Mouse (Mus musculus): Measurements from ENCODE around the gene Bag5.

Bag5 gene

DNA sequence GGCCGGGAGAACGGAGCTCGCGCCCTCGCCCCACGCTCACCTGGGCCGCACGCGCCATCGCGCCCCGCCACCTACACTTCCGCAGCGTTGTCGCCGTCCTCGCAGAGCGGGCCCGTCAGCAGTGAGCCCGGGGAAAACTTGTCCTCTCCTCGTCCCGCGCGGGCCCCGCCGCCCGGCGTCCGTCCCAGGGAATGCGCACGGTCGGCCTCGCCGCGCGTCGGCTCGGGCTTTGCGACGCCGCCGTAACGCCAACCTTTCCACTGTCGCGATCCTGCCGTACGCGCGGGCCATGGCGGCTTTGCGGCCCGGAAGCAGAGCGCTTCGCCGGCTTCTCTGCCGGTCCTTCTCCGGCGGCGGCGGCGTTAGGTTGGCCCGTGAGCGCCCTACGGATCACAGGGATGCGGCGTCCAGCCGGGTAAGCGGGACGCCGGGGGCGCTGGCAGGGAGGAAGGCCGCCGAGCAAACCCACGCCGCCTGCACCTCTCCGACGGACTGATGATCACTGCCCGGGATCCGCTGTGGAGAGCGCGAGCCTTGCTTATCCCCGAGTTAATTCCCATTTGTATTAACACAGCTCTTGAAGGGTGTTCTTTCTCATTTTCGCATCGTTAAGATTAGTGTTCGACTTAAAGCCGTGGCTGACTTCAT, at the start of gene Bag5, which contains the start of gene Apopt1:
Gene Bag5, minus strand, starts transcription at position 254 of the 648 bp plus-strand sequence.
Gene Apopt1, plus strand, starts transcription at position 258 of the 648 bp plus-strand sequence.
- DNase-seq (ENCODE audit: low spot score in 2 of 2): peak; percentile 78 to 89

DNA sequence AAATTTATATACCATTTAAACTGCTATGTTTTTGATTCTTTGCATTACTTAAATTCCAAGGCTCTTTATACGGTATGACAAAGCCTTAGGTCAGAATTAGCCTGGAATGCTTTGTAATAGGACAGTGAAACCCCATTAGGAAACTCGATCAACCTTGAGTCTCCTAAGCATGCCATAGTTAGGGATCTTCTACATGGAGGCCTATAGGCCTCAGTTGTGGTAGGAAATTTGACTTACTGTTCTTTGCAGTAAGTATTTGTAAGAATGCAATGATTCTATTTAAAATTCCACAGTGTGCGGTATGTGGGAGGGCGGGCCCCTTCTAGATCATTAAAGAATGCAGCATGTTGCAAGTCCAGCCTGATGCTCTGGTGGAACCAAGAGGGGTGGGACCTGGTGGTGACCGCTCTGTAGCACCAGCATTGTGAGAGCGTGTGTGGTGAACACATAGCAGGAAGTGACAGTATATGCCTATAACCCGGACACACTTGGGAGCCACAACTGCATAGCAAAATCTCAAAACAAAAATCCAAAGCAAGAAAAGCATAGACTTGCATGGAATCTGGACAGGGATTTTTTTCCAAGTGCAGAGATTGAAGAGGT, 47.4 kb upstream of the Bag5 start:
- DNase-seq (ENCODE audit: low spot score in 2 of 2): no peak

DNA sequence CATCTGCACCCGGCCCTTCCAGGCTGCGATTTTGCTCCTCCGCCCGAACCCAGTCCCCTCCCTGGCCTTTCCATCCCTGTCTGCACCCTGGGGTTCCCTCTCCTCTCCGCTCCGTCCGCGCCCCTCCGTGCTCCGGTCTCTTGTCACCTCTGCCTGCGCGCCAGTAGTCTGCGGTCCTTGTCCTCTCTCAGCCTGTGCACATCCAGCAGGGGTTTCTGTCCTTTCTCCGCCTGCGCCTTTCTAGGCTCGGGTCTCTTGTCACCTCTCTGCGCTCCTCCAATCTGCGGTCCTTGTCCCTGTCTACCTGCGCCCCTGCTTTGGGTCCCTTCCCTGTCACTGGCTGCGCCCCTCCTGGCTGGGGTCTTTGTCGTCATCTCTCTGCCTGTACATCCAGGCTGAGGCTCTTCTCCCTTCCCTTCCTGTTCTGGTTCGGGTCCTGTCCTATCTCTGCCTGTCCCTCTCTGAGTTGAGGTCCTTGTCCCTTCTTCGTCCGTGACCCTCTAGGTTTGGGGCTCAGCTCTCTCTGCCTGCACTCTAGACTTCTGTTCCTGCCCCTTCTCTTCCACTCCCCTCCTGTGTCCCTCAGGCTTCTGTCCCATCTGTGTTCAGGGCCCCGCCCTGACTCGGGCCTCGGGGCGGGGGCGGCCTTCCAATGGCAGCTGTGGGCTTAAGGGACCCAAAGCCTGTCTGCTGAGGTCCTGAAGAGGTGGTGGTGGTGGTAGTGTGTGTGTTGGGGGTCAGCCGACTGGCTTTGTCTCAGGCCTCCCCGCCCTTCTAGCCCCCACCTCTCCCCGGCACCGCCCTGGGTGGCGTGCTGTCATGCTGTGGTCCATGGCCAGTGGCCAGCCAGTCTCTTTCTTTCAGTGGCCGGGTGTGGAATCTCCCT, 46.4 kb upstream of the Bag5 start:
- peak; percentile 44 to 46 for DNase-seq (ENCODE audit: low spot score in 2 of 2)

DNA sequence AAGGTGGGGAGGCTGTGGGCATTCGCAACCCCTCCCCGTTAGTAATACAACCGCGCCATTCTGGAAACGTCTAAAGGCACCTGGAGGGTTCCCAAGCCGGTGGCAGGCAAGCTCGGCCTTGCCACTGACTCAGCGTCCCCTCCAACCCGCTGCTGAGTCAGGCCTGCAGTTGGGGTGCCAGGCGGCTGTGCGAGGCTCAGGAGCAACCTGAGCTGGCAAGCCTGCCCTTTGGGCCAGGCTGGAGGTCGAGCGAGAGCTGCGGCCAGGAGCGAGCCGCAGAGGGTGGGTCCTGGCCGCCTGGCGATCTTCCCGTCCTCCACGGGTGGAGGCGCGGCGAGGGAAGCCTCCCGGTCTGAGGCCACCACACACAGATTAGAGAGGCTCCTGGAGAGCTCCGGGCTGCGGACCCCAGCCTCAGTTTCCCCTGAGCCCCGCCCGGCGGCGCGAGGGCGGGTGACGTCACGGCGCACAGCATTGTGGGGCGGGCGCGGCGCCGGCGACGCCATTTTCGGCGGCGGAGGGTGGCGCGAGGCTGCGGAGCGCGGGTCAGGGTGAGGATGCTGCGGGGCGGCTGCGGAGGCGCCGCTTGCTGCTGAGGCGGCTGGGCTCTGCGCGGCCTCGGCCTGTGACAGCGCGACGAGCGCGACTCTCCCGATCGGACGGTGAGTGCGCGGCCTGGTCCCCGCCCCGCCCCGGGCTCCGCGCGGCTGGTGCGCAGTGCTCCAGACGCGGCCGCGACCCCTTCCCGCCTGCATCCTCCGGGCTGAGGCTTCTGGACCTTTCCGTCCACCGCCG, 45.5 kb upstream of the Bag5 start, which contains the start of gene Klc1:
Gene Klc1, plus strand, starts transcription at position 469 of the 795 bp plus-strand sequence.
- DNase-seq (ENCODE audit: low spot score in 2 of 2): peak; percentile 66 to 83

- DNase-seq (ENCODE audit: low spot score in 2 of 2): no peak
Observed at GRCm38 (mm10) chr12:111757561-111758325, 44.7 kb upstream of the Bag5 start.

- DNase-seq (ENCODE audit: low spot score in 2 of 2): no peak
Observed at GRCm38 (mm10) chr12:111756698-111757082, 43.6 kb upstream of the Bag5 start.

- DNase-seq (ENCODE audit: low spot score in 2 of 2): no peak
Observed at GRCm38 (mm10) chr12:111756082-111756697, 43.1 kb upstream of the Bag5 start.

GRCm38 (mm10) chr12:111755231-111755630, 42.2 kb upstream of the Bag5 start:
- DNase-seq (ENCODE audit: low spot score in 2 of 2): no peak

- no peak for DNase-seq (ENCODE audit: low spot score in 2 of 2)
Observed at GRCm38 (mm10) chr12:111754710-111755109, 41.7 kb upstream of the Bag5 start.

DNA sequence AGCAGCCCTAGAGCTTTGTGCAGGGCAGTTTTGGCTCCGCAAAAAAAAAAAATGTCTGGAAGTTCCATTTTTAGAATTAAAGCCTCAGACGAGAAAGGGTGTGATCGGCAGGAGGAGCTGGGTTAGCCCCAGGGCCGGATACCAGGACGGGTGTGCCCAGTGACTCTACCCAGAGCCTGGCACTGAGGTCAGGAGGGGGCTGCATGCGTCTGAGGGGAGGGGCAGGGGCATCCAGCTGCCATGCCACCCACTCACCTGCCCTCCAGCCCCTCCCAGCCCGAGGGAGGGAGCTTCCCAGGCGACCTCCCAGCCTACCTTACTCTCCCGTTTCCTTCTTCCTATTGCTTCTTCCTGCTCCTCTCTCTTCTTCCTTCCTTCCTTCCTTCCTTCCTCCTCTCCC, 40.3 kb upstream of the Bag5 start:
- DNase-seq (ENCODE audit: low spot score in 2 of 2): no peak

DNA sequence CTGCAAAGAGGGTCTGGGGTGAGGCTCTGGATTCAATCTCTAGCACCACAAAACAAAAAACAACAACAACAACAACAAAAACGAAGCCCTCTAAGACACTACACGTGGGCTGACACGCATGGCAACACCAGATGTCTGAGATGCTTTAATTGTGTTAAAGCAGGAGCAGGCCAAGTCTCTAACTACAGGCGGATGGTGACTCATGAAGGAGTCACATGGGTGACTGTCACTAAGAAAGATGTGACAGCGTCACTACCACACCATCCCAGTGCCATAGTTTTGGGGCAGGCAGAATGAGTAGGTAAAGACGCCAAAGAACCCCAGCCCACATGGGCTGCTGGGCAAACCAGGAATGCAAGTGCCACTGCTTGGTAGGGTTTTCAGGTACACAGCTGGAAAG, 39.4 kb upstream of the Bag5 start:
- no peak for DNase-seq (ENCODE audit: low spot score in 2 of 2)

- no peak for DNase-seq (ENCODE audit: low spot score in 2 of 2)
Observed at GRCm38 (mm10) chr12:111750739-111751138, 37.7 kb upstream of the Bag5 start.

- no peak for DNase-seq (ENCODE audit: low spot score in 2 of 2)
Observed at GRCm38 (mm10) chr12:111747421-111747820, 34.4 kb upstream of the Bag5 start.

DNA sequence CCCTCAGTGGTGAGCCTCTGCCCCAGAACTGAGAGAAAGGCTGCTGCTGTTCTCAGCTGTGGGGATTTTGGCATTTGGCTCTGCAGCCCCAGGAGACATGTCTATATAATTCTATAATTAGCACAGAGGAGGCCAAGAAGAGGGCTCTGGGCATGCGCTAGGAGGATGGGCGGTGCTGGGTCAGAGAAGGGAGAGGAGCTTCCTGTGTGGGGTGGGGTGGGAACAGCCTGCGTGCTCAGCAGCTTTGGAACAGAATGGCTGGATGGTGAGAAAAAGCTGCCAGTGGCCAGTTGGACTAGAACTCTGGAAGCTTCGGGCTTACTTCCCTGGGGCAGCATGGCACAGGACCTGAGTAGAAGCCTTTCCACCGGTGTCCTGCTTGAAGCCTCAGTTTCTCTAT, 33.0 kb upstream of the Bag5 start:
- no peak for DNase-seq (ENCODE audit: low spot score in 2 of 2)

GRCm38 (mm10) chr12:111745274-111745673, 32.2 kb upstream of the Bag5 start:
- no peak for DNase-seq (ENCODE audit: low spot score in 2 of 2)

- DNase-seq (ENCODE audit: low spot score in 2 of 2): no peak
Observed at GRCm38 (mm10) chr12:111743981-111744423, 30.9 kb upstream of the Bag5 start.

GRCm38 (mm10) chr12:111743419-111743818, 30.4 kb upstream of the Bag5 start:
- DNase-seq (ENCODE audit: low spot score in 2 of 2): no peak

GRCm38 (mm10) chr12:111741338-111741737, 28.3 kb upstream of the Bag5 start:
- DNase-seq (ENCODE audit: low spot score in 2 of 2): no peak

GRCm38 (mm10) chr12:111738754-111739153, 25.7 kb upstream of the Bag5 start:
- no peak for DNase-seq (ENCODE audit: low spot score in 2 of 2)

DNA sequence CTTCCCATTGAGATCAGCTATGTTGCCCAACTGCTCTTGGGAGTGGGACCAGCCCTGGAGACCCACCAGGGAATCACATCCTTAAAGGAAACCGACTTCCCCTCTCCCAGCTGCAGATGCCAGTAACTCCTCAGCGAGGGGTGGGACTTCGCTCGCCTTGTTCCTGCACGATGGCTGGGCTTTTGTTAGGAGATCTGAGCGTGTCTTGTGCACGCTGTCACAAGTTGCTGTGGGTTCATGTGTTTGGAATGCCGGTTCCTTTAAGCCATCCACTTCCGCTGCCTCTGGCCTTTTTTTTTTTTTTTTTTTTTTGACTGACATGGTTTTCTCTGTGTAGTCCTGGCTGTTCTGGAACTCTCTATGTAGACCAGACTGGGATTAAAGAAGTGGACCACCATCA, 24.3 kb upstream of the Bag5 start:
- DNase-seq (ENCODE audit: low spot score in 2 of 2): no peak

Measured in frontal cortex, postnatal 10 days (tissue).